Mouse (Mus musculus): ENCODE results near the gene Yy1. TPM values are rescaled to one million over a fixed set of nuclear protein-coding genes. Genes with fewer than 3 reads are reported as not detected.
A peak's percentile ranks its signal among the peaks of the same experiment; 100 is the strongest.

The Yy1 gene
- total RNA-seq, 2 experiments from 2014 or later, result 48.9 to 51.6 TPM

- DNase-seq (ENCODE audit: extremely low spot score in 1 of 2, low spot score in 1 of 2), result no peak
Observed at GRCm38 (mm10) chr12:108766866-108767265, 25.9 kb upstream of the Yy1 start.

DNA sequence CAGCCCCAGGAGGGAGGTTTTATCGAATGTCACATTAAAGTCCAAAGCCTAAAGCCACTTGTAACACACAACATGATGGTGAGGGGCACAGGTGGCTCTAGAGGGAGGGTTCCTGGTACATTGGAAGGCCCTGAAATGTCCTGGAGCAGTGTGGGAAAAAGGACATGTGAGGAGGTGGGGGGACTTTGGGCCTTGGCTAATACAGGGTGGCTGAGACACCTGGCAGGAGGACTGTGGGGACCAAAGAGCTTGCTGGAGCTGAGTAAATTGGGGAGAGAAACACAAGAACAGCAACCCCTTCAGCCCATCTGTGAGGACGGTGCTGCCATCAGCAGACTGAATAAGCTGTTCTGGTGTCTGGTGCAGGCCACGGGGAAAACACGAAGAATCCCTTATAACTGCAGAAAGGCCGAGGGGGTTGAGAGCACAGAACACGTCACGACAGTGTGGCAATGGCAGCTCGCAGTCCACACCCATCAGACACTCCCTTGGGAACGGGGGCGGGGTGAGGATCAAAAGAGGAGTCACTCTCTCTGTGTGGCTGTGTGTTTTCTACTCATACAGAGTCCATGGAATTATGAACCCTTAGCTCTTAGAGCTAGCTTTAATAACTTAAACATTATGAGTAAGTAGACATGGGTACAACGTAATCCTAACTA lies 24.4 kb upstream of the Yy1 start:
- DNase-seq (ENCODE audit: extremely low spot score in 1 of 2, low spot score in 1 of 2), result no peak

GRCm38 (mm10) chr12:108780108-108780877 lies 12.5 kb upstream of the Yy1 start:
- no peak for DNase-seq (ENCODE audit: extremely low spot score in 1 of 2, low spot score in 1 of 2)

DNA sequence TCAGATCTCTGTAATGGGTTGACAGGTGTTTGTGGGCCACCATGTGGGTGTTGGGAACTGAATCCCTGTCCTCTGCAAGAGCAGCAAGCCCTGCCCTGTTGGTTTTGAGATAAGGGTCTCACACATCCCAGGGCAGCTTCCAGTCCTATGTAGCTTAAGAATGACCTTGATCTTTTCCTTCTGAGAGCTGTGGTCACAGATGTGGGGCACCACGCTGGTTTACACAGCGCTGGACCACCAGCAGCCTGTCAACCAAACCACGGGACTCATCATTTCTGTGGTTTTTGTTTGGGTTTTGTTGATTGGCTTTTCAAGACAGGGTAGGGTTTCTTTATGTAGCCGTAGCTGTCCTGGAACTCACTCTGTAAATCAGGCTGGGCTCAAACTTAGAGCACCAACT lies 7.6 kb upstream of the Yy1 start:
- DNase-seq (ENCODE audit: extremely low spot score in 1 of 2, low spot score in 1 of 2), result no peak

DNA sequence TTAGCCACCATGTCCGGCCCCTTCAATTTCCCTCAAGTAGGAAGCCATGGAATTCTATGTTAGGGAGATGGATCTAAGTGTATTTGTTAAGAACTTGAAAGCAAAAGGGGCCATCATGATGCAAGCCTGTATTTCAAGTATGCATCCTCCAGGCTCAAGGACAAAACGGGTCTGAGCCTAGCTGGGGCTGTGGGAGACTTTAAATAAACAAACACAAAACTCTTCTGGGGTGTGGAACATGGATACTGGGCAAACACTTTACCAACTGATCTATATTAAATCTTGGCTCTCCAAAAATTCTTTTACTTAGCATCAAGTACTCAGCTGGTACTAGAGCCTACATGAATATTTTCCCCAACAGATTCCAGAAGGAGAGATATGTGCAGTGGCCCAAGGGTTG lies 5.4 kb upstream of the Yy1 start:
- DNase-seq (ENCODE audit: extremely low spot score in 1 of 2, low spot score in 1 of 2), result no peak

GRCm38 (mm10) chr12:108792152-108792545 lies 624 bp upstream of the Yy1 start:
- DNase-seq (ENCODE audit: extremely low spot score in 1 of 2, low spot score in 1 of 2), result peak in 1 of 2 experiments; percentile 74

GRCm38 (mm10) chr12:108793453-108793941 lies 724 bp downstream of the Yy1 start:
- no peak for DNase-seq (ENCODE audit: extremely low spot score in 1 of 2, low spot score in 1 of 2)

GRCm38 (mm10) chr12:108794078-108794711 lies 1.4 kb downstream of the Yy1 start:
- peak; percentile 61 to 75 for DNase-seq (ENCODE audit: extremely low spot score in 1 of 2, low spot score in 1 of 2)

DNA sequence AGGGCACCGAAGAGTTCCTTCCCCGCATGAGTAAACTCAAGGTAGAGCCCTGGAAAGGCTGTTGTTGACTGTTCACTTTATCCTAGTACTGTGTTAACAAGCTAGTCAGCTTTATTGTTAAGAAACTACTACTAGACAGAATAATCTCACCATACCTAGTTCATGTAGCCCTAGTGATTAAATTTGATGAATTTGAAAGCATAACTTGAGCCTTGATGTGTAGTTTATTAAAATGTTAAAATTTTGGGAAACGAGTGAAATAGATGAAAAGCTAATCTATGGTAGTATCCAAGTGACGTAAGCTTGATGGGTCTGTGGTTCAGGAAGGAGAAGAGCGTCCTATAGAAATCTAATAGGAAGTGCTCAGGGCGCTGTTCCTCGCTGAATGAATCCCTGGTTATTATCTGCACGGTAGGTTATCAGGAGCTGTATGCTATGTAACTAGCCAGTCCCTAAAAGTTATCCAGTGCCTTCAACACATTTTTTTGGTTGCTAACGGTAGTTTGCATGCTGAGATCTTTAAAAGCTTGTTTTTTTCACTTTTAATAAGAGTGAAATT lies 2.3 kb downstream of the Yy1 start:
- DNase-seq (ENCODE audit: extremely low spot score in 1 of 2, low spot score in 1 of 2), result no peak

DNA sequence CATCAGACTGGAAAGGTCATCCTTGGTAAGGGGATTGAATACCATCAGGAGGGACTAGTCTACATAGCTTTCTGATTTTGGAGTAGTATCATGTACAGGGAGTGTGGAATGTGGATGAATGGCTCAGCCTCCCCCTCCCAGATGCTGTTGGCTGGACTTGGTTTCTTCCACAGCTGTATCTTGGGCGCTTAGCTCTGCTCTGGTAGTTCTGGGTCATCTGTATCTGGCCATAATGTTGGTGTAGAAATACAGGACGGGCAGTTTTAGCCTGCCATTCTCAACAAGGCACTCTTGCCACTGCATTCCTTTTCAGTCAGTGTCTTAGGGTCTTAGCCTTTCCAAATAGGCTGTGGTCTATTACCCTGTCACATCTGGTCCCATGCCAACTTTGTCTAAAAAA lies 8.8 kb downstream of the Yy1 start:
- no peak for DNase-seq (ENCODE audit: extremely low spot score in 1 of 2, low spot score in 1 of 2)

GRCm38 (mm10) chr12:108804388-108804787 lies 11.6 kb downstream of the Yy1 start:
- DNase-seq (ENCODE audit: extremely low spot score in 1 of 2, low spot score in 1 of 2), result no peak

GRCm38 (mm10) chr12:108808465-108808864 lies 15.7 kb downstream of the Yy1 start:
- DNase-seq (ENCODE audit: extremely low spot score in 1 of 2, low spot score in 1 of 2), result no peak

- no peak for DNase-seq (ENCODE audit: extremely low spot score in 1 of 2, low spot score in 1 of 2)
Observed at GRCm38 (mm10) chr12:108809771-108810170, 17.0 kb downstream of the Yy1 start.

- no peak for DNase-seq (ENCODE audit: extremely low spot score in 1 of 2, low spot score in 1 of 2)
Observed at GRCm38 (mm10) chr12:108810309-108810708, 17.5 kb downstream of the Yy1 start.

DNA sequence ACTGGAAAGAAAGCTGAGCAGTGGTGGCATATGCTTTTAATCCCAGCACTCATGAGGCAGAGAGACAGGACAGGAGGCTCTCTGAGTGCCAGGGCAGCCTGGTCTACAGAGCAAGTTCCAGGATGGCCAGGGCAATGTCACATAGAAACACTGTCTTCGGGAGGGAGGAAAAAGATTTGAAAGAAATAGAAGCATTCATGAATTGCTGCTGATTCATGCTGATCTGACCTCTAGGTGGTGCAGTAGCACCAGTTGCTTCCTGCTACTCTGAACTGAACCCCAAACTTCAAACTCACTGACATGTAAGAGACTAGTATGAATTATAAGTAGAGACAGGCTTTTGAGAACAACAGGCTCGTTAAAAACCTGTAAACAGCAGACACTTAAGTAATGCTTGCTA lies 18.4 kb downstream of the Yy1 start:
- no peak for DNase-seq (ENCODE audit: extremely low spot score in 1 of 2, low spot score in 1 of 2)

DNA sequence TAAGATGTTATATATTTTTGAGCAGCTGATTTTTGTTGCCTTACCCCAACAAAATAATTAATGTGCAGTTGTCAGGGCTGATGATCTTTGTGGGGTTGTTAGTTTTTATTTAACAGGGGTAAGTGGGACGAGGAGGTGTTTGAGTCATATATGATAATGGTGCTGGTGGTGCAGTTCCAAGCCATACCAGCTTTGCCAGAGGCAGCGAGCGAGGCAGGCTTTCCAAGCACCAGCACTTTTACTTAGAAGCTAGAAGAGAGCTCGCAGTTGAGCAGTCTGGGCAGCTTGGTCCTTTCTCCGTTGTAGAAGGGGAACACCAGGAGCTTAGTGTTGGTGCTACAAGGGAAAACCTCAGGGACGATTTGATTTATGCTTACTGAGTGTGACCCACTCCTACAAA lies 19.7 kb downstream of the Yy1 start:
- no peak for DNase-seq (ENCODE audit: extremely low spot score in 1 of 2, low spot score in 1 of 2)

DNA sequence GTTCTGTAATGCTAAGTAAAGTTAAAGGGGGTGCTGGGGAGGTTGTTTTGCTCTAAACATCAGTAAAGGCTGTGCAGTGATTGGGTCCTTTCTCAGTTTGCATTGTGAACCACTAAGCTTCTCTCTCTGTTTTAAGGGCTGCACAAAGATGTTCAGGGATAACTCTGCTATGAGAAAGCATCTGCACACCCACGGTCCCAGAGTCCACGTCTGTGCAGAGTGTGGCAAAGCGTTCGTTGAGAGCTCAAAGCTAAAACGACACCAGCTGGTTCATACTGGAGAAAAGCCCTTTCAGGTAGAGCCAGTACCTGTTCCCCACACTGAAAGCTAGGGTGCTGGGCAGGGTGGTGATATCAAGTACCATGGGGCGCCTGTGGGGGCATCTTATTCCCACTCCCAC lies 21.7 kb downstream of the Yy1 start:
- DNase-seq (ENCODE audit: extremely low spot score in 1 of 2, low spot score in 1 of 2), result no peak

GRCm38 (mm10) chr12:108816569-108816968 lies 23.8 kb downstream of the Yy1 start:
- no peak for DNase-seq (ENCODE audit: extremely low spot score in 1 of 2, low spot score in 1 of 2)

DNA sequence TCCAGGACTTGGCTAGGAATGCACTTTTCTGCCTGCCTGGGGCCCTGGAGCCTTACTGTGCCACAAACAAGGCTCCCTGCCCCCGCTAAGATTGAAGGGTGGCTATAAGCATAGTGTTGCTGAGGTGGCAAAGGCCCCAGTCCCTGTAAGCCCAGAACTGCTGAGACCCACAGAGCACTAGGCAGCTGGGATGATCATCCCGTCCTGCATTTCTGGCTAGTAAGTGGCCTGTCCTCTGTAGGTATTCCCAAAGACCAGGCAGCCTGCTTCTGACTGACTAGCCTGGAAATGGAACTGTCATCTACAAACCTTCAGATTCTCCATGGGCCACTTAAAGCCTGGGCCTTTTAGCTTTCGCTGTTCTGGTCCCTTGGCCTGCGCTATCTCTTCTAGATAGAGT lies 27.7 kb downstream of the Yy1 start:
- DNase-seq (ENCODE audit: extremely low spot score in 1 of 2, low spot score in 1 of 2), result no peak

- no peak for DNase-seq (ENCODE audit: extremely low spot score in 1 of 2, low spot score in 1 of 2)
Observed at GRCm38 (mm10) chr12:108823036-108823435, 30.3 kb downstream of the Yy1 start.

DNA sequence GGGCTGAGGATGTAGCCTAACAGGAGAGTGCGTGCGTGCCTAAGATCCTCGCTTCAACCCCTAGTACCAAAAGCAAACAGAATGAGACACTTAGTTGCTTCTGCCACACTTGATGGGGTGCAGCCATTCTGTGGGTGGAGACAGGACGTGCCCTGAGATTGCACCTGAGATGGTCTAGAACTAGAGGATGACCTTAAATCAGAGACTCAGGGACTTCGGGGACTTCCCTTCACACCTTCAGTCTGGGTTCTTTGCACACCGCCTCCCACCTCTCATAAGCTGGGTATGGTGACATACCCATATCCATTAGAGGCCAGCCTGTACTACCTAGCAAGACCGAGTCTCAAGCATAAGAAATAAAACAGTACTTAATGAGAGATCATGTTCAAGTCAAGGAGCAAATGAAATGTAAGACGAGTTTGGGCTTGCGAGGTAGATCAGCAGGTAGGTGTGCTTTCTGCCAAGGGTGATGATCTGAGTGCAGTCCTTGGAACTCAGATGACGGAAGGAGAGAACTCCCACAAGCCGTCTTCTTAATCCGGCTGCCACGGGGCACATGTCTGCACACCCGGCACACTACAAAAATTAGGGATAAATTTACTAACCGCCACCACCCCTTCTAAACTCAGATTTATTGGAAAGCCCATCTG lies 31.6 kb downstream of the Yy1 start:
- DNase-seq (ENCODE audit: extremely low spot score in 1 of 2, low spot score in 1 of 2), result no peak

Data from layer of hippocampus, postnatal 25 days (tissue).